Mouse (Mus musculus) spleen, postnatal 36 days (tissue): ENCODE results near the gene Ulk2.
A peak's percentile ranks its signal among the peaks of the same experiment; 100 is the strongest.
"Not testable (repeated sequence)": the region's sequence is repeated elsewhere in the genome, so short reads cannot be mapped to it uniquely, and the experiment has no call there.

Source experiments
- DNase-seq, 2 experiments: peaks; one replicate each; pipeline ENCODE4 v3.0.0; 2022; ENCODE audit warnings: low spot score in 2 of 2, mixed read lengths in 1 of 2

Ulk2 gene

DNA sequence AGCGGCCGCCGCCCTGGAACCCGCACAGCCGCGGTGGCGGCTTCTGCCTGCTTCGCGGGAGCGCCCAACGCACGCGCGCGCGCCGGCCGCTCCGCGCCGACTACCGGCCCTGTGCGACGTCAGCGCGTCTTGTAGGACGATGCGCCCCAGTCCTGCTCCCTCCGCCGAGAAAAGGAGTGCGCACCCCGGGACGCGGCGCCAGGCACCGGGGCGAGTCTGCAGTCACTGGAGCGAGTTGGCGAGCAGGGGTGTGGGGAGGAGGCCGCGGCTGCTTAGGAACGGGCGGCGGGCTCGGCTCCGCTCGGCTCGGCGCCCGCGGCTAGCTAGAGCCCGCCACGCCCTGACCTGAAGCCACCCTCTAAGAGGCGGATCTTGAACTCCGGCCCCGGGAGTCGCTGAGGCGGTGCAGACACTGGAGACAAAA, at the start of gene Ulk2:
Gene Ulk2 (minus strand): TSS at position 86 of the 424 bp plus-strand sequence.
- DNase-seq, result peak; percentile 80 to 81

DNA sequence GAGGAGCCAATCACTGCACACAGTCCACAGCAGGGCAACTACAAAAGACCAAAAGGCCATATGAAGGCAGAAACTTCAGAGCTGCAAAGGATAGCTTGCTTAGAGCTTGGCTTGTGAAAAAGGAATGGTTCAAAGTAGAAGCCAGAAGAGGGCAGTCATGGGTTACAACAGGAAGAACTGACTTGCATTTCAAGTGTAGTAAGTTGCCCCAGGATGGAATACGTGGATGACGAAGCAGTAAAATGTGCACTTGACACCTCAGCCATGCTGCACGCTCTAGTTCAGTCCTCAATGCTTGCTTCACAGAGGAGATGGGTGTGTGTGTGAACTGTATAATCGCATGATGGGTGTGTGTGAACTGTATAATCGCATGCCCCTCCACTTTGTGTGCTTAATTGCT, 27.3 kb upstream of the Ulk2 start:
- DNase-seq, result no peak

DNA sequence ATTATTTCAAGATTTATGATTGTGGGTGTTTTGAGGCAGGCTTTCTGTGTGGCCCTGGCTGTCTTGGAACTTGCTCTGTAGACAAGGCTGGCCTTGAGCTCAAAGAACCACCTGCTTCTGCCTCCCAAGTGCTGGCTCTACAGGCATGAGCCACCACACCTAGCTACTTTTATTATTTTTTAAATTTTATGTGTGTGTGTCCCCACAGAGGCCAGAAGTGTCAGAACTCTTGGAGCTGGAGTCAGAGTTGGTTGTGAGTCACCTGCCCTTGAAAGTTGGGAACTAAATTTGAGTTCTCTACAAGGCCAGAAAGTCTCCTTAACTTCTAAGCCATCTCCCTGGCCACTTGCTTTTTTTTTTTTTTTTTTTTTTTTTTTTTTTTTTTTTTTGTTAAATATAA, 25.0 kb upstream of the Ulk2 start:
- DNase-seq, result no peak

DNA sequence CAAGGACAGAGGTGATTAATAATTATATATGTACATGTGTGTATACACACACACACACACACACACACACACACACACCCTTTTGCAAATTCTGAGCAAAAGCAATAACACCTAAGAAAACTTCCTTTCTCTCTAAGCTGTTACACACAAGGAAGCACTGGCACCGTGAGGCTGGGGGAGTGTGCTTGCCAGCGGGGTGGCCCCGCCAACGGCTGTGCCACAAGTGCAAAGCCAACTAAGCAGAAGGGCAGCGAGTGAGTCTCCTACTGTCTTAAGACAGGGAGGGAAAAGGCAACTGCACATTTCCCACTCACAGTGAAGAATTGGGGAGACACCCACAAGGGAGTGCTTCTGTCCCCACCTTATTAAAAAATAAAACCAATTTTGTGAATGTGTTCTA, 17.0 kb upstream of the Ulk2 start:
- DNase-seq, result no peak

DNA sequence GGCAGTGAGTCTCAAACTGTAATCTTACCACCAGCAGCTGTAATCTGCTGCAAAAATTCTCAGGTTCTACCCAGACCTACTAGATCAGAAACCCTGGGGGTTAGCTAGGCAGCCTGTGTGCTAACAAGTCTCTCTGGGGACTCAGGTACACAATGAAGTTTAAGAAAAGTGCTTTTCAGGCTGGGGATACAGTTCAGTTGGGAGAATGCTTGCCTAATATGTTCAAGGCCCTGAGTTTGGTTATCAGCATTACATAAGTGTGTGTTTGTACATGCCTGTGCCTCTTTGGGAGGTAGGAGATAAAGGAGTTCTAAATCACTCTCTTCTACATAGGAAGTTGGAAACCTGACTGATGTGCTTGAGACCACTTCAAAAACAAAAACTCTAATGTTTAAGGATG, 12.0 kb upstream of the Ulk2 start:
- DNase-seq, result no peak

DNA sequence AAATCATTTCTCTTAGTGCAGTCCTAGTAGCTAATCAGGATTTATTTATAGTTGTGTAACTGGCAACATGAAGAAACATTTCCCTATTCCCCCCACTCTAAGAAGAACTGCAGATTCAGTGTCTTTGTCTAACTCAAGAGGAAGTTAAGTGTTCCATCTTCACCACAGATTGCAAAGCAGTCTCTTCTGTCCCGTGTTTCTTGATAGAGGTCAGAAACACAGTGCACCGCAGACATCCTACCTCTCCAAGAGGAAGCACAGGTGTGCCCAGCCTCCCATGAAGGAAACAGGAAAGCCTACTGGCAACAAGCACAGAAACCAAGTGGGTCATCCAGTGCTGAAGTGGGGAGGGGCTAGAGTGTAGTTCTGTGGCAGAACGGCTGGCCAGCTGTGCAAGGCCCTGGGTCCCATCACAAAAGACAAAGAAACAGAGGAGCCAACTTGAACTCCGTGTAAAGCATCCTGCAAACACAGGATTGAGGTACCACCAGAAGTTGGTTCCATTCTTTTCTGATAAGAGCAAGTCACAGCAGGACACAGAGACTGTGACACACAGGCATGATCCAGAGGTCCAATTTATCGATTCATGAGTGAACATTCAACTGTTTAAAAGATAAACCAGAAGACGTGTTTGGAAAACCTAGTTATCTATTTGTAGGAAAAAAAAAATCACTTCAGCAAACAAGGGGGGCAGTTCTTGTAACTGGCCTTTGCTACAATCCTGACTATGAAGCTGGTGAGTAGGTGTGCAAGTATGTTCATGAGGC, 7.1 kb upstream of the Ulk2 start:
- DNase-seq, result no peak

DNA sequence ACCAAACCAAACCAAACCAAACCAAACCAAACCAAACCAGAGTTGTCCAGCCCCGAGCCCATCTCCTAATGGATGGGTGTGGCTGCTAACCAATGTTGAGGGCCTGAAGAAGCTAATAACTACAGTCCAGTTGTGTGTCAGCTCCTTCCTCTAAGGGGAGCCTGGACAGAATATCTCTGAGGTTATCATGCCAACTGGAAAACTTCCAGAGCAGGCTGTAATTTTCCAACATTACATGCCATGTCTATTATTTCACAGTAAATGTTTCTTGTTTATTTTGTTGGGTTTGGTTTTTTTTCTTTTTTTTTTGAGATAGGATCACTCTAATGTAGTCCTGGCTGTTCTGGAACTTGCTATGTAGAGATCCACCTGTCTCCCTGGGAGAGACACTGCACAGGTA, 4.4 kb upstream of the Ulk2 start:
- no peak for DNase-seq

DNA sequence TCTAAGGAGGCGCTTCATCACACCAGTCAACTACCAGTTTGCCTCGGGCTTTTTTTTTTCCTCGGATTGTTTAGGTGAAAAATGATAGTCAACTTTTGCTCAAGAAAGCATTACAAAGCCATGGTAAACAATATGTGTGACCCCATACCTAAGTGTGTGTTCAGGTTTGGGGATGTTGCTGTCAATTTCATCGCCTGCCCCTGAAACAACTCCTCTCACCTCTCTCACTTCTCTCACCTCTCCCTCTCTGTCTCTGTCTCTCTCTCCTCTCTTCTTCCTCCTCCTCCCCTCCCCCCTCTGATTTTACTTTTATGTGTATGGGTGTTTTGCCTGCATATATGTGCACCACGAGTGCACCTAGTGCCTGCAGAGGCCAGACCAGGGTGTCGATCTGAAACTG, 666 bp upstream of the Ulk2 start:
- DNase-seq, result no peak

DNA sequence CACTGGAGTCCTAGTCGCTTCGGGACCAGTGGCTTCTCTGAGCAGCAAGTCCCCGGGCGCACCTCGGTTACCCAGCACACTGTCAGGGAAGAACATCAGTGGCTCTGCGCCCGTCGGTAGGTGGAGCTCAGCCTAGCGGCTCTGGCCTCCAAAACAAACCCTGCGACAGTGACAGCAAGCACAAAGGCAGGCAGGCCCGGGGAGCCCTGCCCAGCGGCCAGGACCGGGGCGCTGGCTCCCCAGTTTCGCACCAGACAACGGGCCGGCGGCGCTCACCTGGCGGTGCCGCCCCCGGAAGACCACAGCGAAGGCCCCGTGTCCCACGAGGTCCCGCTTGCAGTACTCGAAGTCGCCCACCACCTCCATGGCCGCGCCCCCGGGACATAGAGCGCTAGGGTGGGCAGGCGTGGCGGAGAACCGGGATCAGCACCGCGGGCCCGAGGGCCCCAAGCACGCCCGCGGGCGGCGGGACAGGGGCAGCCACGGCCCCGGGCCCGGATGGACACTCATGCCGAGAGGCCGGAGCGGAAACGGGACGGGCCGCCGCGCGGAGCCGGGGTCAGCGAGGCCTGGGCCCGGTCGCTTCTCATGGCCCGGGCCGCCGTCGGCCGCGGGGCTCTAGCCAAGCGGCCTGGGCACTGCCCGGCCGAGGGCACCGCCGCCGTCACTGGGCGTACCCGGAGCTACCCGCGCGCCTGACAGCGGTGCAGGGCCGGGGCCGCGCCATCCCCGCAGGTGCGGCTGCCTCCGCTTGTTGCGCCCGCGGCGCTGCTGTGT, 474 bp downstream of the Ulk2 start:
- DNase-seq, result peak; percentile 87 to 88

DNA sequence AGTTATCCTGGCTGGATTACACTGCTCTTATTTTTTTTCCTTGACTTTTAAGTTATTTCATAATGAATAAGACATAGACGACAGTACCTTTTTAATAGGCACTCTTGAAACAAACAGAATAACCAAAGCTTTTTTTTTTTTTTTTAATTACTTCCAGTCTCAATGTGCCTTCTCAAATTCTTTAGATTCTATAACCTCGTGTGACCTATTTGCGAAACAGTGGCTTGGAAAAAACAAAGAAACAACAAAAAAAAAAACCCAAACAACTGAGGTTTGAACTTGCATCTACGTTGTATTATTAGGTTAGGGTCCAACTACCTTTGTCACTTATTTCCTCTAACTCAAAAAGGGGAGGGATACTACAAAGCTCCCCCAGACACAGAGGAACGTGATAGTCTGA, 1.2 kb downstream of the Ulk2 start:
- no peak for DNase-seq

DNA sequence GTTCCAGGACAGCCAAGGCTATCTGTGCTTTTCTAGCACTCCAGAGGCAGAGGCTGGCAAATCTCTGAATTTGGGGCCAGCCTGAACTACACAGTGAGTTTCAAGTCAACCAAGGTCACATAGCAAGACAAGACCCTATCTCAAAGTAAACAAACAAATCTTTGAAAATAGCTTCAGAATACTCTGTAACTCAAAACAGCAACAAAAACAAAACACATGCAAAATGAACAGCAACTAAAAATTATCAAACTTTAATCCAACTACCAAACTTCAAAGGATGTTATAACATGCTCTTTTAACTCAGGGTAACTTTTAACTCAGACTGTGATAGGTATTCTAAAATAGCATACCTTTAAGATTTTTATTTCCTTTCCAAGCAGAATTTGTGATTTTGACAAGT, 2.0 kb downstream of the Ulk2 start:
- no peak for DNase-seq

DNA sequence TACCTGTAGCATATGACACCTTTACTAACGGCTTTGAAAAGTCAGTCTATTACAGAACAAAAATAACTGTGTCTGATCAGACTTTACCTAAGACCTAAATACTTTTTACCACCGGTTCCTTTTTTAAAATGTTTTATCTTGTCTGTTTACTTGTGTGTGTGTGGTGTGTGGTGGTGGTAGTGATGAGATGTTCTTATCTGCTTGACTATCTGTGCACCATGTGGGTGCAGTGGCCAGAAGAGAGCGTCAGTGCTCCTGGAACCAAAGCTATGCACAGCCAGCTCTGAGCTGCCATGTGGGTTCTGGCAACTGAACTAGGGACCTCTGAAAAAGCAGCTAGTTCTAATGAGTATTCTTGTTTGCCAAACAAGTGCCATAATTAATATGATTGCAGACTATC, 3.7 kb downstream of the Ulk2 start:
- DNase-seq, result no peak

DNA sequence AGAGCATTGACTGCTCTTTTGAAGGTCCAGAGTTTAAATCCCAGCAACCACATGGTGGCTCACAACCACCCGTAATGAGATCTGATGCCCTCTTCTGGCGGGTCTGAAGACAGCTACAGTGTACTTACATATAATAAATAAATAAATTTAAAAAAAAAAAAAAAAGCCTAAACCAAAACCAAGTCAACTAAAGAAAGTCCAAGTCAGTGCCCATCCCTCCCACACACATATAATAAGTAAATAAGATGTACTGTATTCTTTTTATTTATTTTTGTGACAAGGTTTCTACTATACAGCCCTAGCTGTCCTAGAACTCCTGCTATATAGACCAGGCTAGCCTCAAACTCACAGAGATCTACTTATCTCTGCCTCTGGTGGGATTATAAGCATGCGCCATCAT, 14.2 kb downstream of the Ulk2 start:
- not testable (repeated sequence) for DNase-seq

DNA sequence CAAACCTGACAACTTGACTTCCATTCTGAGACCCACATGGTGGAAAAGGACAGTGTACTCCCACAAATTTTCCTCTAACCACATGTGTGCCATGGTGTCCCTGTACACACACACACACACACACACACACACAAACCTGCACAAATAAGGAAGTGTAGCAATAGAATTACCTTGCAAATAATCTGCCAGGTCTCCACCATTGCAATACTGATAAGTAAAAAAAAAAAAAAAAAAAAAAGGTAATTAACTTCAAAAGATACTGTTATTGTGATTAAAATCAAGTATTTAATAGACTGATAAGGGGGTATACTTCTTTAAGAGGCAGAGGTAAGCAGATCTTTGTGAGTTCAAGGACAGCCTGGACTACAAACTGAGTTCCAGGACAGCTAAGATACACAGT, 14.9 kb downstream of the Ulk2 start:
- no peak for DNase-seq

DNA sequence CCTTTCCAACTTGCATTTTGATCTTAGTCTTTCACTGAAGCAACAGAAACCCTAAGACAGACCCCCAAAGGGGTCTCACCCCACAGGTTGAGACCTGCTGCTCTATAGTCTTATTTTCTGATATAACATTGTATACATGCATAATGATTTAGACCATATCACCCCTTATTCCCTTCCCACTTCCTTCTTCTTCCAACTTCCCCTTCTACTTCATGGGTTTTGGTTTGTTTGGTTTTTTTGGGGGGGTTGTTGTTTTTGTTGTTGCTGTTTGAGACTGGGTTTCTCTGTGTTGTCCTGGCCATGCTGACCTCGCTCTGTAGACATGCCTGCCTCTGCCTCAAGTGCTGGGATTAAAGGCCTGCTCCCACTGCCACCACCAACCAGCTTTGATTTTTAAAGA, 15.7 kb downstream of the Ulk2 start:
- no peak for DNase-seq

DNA sequence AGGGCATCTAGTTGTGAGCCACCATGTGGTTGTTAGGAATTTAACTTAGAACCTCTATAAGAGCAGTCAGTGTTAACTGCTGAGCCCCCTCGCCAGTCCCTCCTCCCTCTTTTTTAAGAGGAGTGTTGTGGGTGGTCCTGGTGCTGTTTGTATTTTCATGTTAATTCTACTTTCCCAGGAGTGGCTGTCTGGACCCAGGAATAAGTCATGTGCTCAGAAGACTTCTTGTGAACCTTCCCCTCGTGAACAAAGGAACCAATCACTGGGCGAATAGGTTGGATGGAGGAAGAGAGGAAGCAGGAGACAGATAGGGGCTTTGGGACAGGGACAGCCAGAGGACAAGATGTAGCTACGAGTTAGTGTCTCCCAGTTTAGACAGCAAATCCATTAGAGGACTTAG, 45.1 kb downstream of the Ulk2 start:
- no peak for DNase-seq

DNA sequence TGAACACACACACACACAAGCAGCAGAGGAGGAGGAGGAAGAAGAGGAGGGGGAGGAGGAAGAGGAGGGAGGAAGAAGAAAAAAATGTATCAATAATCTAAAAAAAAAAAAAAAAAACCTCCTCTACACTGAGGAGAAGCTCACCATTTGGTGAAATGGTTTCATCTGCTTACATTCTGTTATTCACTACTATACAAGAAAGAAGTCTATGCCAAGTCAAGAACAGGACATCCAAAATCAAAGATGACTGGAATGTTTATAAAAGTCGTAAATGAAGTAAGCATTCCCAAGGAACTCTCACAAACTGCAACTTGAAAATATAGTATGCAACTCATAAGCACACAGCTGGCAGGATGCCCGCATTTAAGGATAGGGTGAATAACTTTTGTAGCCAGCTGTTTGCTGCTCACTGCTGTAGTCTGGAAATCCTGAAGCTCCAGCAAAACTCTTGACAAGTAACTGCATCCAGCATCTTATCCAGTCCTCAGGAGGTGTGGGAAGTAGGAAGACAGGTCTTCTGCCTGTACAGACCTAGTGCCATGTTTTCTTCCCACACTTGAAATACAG, 46.2 kb downstream of the Ulk2 start:
- DNase-seq, result no peak

DNA sequence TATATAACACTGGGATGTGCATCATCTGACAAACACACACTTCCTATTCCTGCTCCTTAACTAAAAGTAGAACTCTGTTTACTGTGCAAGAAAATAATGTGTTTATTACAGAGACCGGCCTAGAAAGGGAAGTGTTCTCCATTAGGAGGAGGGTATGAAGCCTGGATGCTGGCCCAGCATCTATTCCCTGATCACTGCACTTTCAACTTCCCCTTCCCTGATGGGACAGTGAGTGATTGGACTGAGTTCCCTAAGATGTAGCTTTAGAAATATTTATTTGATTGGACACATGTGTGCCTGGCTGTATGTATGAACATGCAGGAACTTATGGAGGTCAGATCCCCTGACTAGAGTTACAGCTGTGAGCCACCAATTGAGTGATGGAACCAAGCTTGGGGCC, 61.4 kb downstream of the Ulk2 start:
- no peak for DNase-seq

DNA sequence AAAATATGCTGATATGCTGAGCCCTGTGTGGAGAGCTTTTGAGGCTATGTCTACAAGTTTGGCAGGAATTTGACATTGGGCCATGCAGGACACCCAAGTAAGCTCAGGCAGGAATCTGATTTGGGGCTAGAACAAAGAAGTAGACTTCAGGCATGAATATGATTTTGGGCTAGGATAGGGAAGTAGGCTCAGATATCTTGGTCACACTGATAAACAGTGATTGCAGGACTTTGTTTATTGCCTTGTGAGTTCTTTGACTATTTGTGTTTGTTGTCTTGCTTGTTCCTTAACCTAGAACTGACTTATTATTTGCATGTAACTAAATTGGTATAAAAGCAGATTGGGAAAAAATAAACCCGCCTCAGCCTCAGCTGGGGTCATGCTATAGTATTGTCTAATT, 66.3 kb downstream of the Ulk2 start:
- DNase-seq, result no peak

DNA sequence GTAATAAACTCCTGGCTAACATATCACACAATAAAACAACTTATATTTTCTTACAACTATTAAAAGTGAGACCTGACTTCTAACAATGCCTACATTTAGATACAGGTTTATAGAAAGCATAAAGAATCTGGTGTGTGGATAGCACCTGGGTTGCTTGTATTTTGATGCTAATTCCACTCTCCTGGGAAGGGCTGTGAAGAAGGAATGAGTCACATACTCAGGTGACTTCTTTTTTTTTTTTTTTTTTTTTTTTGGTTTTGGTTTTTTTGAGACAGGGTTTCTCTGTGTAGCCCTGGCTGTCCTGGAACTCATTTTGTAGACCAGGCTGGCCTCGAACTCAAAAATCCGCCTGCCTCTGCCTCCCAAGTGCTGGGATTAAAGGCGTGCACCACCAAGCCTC, 72.3 kb downstream of the Ulk2 start:
- not testable (repeated sequence) for DNase-seq

DNA sequence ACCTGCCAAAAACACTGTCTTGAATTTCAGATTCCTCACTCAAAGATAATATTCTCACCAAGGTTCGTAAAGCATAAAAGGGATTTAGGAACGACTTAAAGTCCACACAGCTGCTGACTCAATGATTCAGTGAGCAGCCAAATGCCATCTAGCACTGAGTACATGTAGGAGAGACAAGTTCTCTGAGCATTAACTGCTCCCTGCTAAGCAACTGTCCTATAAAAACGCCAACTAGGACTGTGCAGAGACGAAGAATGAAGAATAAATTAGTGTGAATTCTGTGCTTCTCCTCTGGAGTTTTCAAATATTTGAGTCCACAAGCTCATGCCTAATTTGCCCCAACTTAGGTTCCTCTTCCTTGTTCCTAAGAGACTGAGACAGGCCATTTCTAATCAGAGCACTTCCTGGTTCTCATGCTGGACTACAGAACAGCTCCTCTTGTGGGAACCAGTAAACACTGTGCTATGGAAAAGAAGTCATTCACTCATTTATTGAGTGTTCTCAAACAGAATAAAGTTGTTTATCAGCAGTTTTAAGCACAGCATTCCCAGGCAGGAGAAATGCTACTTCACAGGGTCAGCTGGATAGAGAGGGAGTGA, 80.2 kb downstream of the Ulk2 start:
- no peak for DNase-seq

DNA sequence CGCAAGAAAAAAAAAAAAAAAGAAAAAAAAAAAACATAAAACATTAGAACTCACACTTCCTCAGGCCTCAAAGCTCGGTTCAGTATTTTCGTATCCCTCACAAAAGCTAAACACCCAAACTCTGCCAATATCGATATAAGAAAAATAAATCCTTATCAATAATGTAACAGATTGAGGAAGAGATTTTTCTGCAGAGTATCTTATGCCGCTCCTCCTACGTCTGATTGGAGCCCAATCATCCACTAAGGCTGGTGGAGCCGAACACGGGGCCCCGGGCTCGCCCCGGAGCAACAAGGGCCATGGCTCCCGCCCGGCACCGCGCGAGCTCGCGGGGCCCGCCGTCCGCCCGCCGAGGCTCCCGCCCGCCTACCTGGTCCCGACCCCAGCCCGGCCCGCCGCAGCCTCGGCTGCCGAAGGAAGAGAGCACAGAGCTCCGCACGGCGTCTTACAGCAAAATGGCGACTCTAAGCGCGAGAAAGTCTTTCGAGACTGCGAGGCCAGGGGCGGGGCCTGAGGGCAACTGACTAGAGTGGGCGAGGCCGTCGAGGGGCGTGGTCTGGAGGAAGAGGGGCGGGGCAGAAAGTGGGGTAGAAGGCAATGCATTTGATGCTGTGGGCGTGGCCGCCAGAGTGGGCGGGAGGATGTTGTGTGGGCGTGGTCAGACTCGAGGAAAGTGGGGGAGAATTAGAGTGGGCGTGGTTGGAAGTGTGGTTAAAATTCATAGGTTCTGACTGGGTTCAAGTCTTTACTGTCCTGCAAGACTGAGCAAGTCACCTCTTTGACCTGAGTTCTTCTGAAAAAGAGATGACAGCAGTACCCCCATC, 93.1 kb downstream of the Ulk2 start, which contains the start of gene Prpsap2:
Gene Prpsap2 (minus strand): TSS at position 505 of the 824 bp plus-strand sequence.
- DNase-seq, result peak; percentile 99 to 100
